Mouse (Mus musculus) lung, postnatal 0 days (tissue): ENCODE results near the gene Spink8.

Experiments used
- CTCF ChIP-seq: IDR thresholded peaks from 2 replicates; pipeline ENCODE4 v1.5.1; 2016; ENCODE audit warnings: antibody characterized with exemption, mild to moderate bottlenecking
- EP300 ChIP-seq: IDR thresholded peaks from 2 replicates; pipeline ENCODE4 v1.6.1; 2016; ENCODE audit warnings: antibody characterized with exemption, mild to moderate bottlenecking, control low read depth

GRCm38 (mm10) chr9:109795811-109796210, 16.3 kb upstream of the Spink8 start:
- TF ChIP-seq CTCF (no peak), EP300 (no peak)
